Mouse (Mus musculus): ENCODE data around the gene Slc35f1.

DNA sequence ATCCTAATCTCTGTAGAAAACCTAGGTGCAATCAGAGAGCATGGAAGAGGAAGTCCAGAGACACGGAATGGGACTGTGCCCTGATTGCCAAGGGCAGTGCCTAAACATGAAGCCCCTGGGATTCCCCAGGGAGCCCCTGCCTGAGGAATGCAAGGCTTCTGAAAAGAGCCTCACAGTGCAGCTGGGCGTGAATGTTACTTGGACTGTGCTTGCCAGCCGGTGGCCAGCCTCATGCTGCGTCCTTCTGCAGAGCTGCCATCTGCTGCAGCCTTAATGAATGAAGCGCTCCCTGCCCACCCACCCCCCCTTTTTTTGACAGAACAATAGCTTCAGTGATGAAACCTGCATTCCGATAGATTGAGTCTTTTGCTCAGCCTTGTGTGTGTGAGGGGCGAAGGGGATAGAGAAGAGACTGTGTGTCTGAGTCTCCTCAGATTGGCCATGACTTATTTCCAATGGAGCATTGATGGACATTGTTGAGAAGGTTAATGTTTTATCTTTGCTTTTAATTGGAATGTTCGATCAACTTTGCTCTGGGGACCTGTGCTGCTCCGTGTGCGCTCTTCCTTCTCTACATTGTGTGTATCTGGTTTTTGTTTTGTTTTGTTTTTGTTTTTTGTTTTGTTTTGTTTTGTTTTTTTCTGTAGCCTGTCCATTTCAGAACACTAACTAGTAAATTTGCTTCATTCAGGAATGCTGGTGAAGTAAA, 52.5 kb downstream of the Slc35f1 start:
- TF ChIP-seq POLR2A (IDR thresholded peaks at IDR 0.05; ENCODE audit: extremely low read depth, insufficient read depth, low read length) (no peak), CTCF (IDR thresholded peaks at IDR 0.05; ENCODE audit: extremely low read depth, insufficient read depth, low read length) (no peak)

Measured in cortical plate, adult 2 months (tissue).